Mouse (Mus musculus) heart, postnatal 10 days (tissue): ENCODE data around the gene Cdca7. TPM values are rescaled to one million over a fixed set of nuclear protein-coding genes. Genes with fewer than 3 reads are reported as not detected.
A peak's percentile ranks its signal among the peaks of the same experiment; 100 is the strongest.

ENCODE experiments used
- DNase-seq, 2 experiments: peaks; one replicate each; pipeline ENCODE4 v3.0.0; 2021
- intact Hi-C: fragments of 180-260 bp; cut with DNase I; formaldehyde crosslinking; loops from one replicate; pipeline ENCODE4 v1.15.1; 2025
- total RNA-seq, 2 experiments: library from RNA; stranded (reverse); gene quantifications; 2 replicates each; pipeline ENCODE4 v1.2.3; 2021

Cdca7 gene
- total RNA-seq, 2 experiments from 2014 or later, result 6.7 to 10.6 TPM

DNA sequence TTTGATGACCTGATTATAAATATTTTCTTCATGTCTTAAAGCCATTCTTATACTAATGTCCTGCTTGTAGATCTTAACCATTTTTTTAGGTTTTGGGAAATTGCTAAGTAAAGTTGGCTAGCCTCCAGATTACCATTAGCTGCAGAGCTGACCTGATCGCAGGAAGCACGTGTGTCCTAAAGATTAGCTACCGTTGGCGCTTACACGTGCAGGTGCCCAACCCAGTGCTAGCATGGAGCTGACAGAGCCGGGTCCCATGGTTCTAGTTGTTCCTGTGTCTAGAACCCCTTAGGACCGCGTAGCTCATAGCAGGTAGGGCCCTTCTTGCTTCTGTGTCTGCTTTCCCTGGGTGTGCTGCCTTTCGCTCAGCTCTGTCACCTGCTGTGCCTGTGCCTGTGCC lies 3.9 kb downstream of the Cdca7 start:
- intact Hi-C loops, result loop anchor here (5.0 kb wide), 1 partner anchor 193 kb away; the partner anchor contains the start of gene Map3k20
- DNase-seq, result no peak

DNA sequence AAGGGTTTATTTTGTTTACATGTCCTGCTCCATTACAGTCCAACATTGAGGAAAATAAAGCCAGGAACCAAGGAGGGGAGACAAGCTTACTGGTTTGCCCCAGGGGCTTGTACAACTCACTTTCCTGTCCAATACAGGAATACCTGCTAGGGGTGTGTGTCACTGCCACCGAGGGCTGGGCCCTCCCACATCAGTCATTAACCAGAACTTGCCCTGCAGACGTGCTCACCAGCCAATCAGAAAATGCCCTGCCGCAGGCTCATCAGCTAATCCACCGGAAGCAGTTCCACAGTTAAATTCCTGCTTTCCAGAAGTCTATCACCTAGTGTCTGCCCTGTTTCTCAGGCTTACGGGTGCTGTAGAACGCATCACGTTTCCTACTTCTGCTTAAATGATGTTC lies 15.7 kb downstream of the Cdca7 start:
- intact Hi-C loops, result no loop called here
- DNase-seq, result no peak

DNA sequence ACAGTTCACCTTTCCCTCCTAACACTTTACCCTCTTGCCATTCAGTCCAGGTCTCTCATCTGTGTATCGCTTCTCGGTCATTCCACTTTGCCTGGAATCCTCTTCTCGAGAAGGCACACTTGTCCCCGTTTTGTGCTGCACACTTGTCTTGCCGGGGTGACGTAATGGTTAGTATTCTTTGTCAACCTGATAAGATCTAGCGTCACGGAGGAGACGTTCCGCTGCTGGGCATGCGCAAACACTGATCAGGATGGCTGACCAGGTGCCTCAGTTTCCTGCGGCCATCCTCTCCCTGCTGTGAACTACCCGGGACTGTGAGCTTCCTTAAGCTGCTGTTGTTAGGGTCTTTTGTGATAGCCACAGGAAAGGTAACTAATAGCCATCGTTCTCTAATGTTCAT lies 17.1 kb downstream of the Cdca7 start:
- intact Hi-C loops, result no loop called here

DNA sequence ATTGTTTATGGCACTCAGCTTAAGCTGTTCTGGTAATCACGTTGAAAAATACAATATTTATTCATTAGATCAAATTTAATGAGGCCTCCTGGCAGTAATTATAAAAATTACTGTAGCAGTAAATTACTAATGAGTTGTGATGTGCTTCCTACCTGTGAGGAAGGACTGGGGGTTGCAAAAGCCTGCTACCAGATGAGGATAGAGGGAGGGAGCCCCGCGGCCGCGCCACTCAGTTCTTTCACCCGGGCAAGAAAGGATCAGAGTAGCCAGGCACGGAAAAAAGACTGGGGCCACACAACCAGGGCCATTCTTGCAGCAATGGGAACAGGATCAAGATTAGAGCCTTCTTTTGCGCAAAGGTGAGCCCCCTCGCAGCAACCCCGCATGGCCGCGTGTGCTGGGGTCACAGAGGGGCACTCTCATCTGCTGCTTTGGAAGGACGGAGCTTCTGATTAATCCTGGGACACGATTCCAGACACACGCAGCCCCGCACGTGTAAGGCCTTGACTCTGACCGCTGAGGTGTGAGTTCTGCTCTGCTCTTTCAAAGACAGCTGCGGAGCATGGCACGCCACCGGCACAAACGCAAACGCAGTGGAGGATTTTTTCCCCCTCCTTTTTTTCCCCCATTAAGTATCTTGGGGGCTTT lies 23.2 kb downstream of the Cdca7 start:
- no peak for DNase-seq
- intact Hi-C loops, result no loop called here

More for the DNA sequence above, 17.1 kb downstream of the Cdca7 start:
- DNase-seq, result no peak

DNA sequence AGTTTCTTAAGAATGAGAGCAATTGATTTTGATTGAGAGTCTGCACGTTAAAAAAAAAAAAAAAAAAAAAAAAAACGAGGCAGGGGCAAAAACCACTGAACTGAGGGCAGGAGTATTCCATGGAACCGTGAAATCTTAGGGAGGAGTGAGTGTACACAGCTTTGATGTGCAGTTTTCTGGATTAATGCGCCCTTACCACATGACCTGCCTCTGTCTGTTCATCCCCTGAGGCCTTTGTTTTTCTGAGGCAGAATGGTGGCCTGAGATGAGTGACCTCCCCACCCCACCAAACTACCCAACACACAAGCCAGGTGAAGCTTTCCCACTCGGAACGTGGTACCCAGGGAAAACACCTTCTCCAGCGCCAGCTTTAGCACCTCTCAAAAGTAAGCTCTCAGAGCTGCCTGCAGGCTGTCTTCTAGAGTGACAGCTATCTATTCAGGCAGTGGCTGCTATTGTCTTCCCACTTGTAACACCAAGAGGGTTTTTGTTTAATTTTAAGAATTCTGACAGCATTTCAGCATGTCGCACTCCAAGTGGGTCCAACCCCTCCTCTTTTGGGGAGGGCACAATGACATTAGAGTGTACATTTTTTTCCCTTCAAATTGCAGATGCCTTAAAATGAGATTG lies 23.9 kb downstream of the Cdca7 start:
- no peak for DNase-seq

DNA sequence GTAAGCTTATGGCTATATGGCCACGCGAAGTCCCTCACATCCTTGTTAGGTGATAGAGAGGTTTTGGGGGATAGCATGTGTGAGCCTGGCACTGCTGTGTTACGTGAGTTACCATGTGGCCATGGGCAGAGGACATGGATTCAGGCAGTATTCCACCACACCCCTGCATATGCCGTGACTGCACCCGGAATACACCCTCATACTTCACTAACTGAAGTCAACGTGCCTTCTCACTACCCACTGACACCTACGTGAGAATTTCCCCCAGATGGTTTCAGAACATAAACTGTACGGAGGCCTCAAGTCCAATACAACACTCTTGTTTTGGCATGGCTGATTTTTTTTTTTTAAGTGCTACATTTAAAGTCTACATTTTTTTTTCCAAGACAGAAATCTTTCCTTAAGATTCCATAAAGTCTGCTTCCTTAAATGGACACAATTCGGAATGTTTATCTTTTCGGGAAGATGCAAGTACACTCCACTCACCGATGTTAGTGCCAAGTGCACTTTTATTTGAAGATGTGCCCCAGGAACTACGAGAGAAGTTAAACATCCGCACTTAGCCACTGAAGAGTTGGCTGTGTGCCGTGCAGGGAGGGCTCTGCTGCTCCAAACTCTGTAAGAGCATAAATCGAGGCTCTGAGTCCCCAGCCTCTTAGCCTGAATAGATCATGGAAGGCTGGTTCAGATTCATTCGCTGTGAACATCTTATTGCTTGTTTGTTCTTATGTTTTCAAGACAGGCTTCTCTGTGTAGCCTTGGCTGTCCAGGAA lies 26.3 kb downstream of the Cdca7 start:
- DNase-seq, result no peak
- intact Hi-C loops, result no loop called here

More for the DNA sequence above, 23.9 kb downstream of the Cdca7 start:
- intact Hi-C loops, result no loop called here

DNA sequence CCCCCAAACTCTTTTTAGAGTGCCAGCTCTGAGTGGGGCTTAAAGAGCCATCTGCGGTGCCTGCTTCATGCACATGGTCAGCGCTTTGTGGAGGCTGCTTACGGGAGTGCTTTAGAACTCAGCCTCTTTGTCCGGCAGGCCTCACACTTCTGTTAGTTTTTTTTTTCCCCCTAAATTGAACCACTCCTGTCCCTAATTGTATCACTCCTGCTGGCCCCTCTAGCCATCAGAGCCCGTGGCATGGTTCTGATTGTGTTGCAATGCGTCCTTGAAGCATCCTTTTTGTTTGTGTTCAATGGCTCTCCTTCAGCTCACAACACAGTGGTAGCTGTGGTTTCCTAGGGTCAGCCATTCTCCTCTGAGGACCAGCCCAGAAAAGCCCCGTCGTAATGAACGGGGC lies 27.7 kb downstream of the Cdca7 start:
- intact Hi-C loops, result no loop called here
- no peak for DNase-seq

DNA sequence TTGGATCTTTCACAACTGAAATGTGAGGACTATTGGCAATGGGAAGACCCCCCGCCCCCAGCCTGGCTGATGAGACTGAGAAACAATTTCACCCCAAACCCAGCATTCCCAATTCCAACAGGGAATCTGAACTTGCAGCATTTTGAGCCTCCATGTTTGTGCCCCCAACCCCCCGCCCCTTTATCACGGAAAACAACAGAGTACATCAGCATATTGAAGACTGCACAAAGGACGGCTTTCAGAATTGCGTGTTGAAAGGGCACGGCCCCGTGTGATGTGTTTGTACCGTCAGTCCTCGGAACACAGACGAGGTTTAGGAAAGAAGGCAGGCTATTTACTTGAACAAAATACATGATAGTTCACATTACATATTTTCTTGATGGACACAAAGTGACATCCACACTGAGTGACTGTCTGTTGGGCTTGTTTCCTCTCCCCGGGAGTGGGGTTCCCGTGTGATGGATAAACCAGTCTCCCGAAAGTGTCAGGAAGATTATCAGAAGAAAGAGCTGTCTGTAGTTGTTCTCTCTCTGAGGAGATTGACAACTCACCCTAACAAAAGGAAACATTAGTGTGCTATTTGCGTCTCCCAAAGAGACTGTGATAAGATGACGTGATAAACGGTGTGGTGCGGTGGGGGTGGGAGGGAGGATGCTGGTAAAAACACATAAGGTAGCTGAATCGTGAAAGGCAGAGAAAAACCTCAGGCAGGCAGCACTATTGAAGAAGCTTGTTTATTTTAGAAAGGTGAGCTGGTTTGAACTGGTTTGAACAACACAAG lies 32.1 kb downstream of the Cdca7 start:
- intact Hi-C loops, result no loop called here
- no peak for DNase-seq

DNA sequence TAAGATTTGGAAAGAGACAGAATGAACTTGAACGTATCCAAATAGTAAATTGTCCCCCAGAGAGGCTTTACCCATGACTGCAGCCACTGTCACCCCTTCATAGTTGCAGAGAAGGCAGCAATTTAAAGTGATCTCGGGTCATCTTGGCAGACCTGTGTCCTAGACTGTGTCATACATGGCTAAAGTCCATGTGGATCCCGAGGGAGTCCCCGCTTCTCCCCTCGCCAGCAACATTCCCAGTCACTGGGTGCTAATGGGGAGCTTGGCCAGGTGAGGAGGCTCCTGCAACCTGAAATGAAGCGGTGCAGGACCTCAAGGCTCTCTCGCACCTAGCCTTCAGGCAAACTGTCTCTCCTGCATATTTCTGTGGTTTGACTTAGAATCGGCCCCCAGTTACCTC lies 32.9 kb downstream of the Cdca7 start:
- intact Hi-C loops, result no loop called here
- peak in 1 of 2 experiments; percentile 22 for DNase-seq

DNA sequence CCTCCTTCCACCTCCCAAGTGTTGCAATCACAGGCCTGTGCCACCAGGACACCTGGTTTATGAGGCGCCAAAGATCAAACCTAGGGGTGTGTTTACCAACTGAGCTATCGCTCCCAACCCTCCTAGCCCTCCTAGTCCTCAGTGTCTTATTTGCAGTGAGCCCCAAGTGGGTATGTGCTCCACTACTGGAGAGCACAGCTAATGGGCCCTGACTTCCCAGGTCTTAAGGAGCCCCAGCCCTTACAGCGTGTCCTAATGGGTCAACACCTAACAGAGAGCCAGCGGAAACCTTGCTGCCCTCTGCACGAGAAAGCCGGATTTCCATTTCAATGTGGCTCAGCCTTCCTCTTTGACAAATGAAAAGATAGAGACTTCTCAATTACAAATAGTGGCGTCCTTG lies 39.6 kb downstream of the Cdca7 start:
- intact Hi-C loops, result loop anchor here (5.0 to 10.0 kb wide), 4 partner anchors 209 to 652 kb away; no protein-coding TSS in a partner anchor
- no peak for DNase-seq

DNA sequence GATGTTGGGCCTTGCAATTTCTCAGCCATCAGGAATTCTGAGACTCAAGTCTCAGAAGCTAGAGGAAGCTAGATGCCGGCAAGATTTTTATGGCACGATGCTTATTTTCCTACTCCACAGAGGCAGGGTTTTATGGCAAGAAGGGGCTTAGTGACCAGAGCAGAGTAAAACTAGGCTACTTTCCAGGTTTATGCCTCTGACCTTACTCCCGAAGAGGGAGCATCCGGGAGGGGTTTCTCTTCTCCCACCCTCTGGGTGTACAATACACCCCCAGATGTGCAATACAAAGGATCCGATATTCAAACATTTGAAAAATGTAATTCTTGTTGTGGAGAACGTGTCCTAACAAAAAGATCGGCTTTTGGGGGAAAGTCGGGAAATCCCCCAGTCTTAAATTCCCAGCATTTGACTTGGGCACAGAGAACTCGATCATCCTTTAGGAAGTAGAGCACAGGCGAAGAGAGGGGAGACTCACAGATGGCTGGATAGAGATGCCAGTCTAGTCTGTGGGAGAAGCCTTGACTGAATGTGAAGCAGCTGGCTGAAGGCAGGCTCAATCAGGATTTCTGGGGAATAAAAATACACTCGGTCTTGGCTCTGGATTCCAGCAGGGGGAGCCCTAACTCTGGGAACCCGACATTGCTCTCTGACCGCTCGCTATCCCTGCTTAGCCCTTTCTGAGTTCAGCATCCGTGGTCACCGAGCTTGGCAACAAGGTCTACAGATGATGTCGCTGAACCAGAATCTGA lies 40.2 kb downstream of the Cdca7 start:
- intact Hi-C loops, result loop anchor here (1.0 to 10.0 kb wide), 6 partner anchors 105 to 762 kb away; no protein-coding TSS in a partner anchor
- peak; percentile 91 to 93 for DNase-seq

DNA sequence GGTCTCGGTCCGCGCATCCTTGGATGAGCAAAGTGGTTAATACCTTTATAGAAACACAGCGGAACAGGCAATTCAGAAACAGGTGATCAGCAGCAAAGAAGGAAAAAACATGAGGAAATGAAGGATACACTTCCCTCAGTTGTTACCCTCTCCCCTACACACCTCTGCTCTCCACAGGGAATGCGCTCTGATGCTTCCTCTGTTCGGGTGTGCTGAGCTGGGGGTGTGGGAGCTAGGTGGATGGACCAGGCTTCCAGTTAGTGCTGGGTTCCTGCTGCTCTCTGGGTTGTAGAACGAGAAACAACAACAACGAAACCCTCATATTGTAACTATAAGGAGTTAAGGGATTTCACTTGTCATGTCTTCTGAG lies 40.7 kb downstream of the Cdca7 start:
- no peak for DNase-seq
- intact Hi-C loops, result loop anchor here (1.0 to 10.0 kb wide), 6 partner anchors 104 to 762 kb away; no protein-coding TSS in a partner anchor

DNA sequence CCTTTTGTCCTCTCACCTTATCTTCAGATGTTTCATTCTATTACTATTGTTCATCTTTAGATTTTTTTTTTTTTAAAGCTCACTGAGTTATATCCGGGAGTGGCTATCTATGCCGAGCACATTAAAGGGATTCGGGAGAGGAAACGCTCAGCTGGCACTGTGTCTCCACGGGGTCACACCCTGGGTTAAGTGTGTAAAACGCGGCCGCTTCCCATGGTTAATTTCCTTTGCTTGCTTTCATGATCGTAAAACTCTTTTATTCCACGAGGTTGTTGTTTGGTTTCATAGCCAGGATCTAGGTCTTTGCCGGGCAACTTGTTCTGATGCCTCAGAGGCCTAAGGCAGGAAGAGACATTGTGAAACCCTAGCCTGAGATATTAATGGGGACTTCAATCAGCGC lies 48.1 kb downstream of the Cdca7 start:
- no peak for DNase-seq
- intact Hi-C loops, result no loop called here

DNA sequence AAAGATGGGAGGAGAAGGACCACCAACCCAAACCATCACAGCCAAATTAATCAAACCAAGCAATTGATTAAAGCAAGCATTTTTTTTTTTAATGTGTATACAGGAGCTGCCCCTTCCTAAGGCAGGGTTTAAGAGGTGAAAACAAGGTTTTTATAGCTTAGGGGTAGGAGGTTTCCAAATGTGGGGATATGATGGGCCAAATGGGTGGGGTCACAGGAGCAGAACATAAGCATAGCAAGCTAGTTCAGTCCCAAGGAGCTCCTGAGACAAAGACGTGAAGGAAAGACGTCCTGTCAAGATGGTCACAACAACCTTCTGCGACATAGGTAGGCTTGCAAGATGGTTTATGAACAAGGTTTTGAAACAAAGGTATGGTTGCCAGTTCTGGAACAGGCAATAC lies 49.6 kb downstream of the Cdca7 start:
- no peak for DNase-seq
- intact Hi-C loops, result no loop called here

DNA sequence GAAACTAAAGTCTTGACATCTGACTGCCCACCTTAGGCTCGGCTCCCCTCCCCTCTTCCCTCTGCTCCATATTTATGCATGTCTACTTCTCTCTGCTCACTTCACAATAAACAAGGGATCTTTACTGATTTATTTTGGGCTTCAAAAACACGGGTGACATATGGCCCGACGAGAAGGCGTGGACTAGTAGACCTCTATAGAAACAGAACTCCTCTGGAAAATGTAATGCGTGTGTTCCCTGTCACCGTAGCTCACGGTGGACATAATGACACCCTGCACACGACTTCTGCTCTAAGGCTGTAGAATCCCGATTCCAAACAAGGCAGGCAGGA lies 53.0 kb downstream of the Cdca7 start:
- no peak for DNase-seq
- intact Hi-C loops, result no loop called here

DNA sequence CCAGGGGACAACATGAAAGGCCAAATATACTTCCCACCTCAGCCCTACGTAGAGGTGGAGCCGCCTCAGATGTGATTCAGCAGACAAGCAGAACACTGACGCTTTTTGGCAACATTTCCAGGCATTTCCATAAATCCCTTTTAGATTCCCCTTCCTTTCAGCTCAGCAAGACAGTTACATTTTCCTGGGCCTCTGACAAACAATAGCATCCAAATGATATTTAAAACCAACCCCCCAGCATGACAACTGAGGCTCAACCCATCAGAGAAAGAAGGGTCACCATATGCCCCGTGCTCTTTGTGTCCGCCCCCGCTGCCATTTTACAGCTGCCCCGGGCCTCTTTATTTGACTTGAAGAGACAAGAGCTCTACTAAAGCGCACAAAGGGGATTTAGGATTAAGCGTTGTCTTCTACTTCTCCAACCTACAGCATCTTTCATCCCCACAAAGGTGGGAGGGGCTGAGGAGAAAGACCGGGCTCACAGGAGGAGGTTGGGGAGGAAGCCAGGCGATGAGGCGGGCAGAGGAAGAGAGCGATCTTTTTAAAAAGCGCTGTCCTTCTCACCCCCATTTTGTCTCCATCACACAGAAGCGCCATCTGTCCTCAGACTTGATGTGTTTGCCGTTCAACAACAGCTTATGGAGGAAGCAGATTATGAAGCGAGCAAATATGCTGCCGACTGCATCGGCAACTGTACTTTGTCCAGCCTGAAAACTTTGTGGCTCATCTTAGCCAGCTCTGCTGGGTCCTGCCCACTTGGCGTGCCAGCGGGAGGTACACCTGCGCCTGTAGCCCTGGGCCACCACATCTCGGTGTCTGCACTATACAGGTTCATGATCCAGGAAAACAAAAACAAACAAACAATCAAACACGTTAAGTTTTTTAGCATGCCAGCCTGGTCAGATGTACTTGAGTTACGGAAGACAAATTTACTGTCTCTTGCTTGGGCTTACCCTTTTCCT lies 53.7 kb downstream of the Cdca7 start:
- intact Hi-C loops, result no loop called here
- DNase-seq, result no peak

DNA sequence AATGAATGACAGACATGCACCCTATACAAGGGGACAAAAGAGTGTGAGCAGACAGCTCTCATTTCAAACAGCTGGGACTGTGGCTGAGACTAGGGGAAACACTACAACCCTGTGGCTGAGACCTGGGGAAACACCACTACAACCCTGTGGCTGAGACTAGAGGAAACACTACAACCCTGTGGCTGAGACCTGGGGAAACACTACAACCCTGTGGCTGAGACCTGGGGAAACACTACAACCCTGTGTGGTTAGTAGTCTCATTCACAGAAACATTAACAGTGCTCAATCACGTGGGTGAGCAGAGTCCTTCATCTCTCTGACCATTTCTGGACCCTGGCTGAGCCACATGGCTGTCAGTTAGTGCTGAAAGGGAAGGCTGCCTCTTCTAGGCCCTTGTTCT lies 59.9 kb downstream of the Cdca7 start:
- DNase-seq, result no peak
- intact Hi-C loops, result no loop called here
